Mouse (Mus musculus) left cerebral cortex, postnatal 36 days (tissue): Measurements from ENCODE around the gene Ptprm. TPM values are rescaled to one million over a fixed set of nuclear protein-coding genes. Genes with fewer than 3 reads are reported as not detected.

ENCODE experiments used
- DNase-seq, 2 experiments: peaks; one replicate each; pipeline ENCODE4 v3.0.0; 2021 to 2022; ENCODE audit warnings: low spot score in 2 of 2, mixed read lengths in 1 of 2
- intact Hi-C: fragments of 180-260 bp; cut with DNase I; formaldehyde crosslinking; loops from one replicate; pipeline ENCODE4 v1.15.1; 2025
- total RNA-seq, 2 experiments: library from RNA; stranded (reverse); gene quantifications; 2 replicates each; pipeline ENCODE4 v1.2.3; 2021

The Ptprm gene
- total RNA-seq, 2 experiments from 2014 or later: 34.1 to 41.6 TPM

DNA sequence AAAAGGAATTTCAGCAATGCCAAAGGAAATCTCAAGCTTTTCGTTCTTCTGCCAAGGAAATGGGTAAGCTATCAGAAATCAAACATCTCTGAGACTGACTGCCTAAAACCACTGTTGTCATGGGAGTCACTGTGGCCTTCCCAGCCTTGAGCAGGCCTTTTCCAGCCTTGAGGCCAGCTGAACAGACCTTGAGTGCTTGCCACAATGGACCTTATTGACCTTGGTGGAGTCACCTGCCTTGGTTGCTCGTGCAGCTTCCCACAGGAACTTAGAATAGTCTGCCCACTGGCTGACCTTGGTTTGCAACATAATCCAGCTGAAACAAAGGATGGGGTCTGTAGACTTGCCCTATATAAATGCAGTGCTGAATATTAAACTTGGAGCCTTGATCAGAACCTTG, 395.5 kb downstream of the Ptprm start:
- intact Hi-C loops: no loop called here
- no peak for DNase-seq

DNA sequence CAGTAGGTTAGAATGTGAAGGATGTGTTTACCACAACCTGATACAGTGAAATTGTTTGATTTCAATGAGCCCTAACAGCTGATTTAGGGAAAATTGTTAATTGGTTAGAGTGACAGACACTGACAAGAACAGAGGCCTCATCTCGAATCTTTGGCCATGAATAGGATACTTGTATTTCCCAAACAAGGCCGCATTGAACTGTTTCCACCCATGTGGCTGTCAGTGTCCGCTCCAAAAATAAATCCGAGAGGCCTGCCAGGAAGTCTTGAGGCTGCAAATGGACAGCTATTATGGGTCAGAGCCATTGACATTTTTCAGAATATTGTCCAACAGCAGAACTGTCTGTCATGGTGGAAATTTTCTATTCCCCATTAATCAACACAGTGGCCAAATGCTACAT, 409.8 kb downstream of the Ptprm start:
- DNase-seq: no peak
- intact Hi-C loops: no loop called here

DNA sequence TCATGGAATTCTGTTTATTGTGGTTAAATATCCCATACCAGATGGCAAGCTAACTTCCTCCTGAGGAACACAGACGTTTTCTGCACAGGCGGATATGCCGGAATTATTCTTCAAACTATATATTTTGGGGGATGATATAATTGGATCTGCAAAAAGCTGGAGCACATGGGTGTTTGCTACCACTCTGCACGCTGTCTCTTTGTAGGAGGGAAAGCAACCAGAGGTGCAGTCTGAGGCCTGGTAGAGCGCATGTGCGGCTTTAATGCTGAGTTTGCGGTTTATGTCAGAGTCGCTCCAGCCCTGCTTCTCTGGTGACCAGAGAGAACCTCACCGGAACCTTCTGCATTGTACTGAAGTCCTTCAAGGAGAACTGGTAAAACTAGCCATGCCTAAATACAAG, 410.7 kb downstream of the Ptprm start:
- intact Hi-C loops: loop anchor here (2.0 kb wide), 1 partner anchor 69 kb away; no protein-coding TSS in a partner anchor
- DNase-seq: peak; percentile 19 to 26

DNA sequence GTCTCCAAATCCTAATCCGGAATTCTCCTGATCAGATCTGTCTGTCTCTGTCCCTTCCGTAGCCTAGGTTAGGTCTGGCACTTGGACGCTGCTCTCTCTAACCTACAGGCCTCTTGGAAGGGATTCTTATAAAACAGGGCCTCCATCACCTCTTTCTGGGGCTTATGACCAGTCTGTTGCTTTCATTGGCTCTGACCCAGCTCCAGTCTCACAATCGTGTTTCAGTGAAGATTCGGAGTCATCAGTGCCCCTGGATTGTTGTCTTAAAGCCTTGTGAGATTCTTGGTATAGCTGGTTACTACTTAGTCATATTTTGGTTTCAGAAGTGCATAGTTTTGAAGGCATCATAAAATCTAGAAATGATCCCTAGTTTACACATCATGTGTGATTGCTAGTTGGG, 428.6 kb downstream of the Ptprm start:
- intact Hi-C loops: no loop called here

DNA sequence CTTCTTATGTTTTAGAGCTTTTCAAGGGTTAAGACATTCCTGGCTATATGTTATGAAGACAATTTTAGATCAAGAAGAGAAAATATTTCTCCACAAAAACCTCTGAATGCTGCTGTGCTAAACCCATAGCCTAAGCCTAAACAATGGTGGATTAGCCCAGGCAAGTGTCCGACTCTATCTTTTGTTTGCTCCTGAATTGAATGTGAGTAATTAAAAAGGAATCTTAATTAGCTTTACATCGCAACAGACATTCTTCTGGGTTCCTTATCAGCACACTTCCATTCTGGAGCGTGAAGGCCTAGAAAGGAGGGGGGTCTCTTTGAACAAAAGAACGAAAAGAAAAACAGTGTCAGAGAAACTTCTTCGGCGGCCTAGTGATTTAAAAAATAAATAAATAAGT, 439.6 kb downstream of the Ptprm start:
- DNase-seq: no peak
- intact Hi-C loops: no loop called here

More for the DNA sequence above, 428.6 kb downstream of the Ptprm start:
- DNase-seq: no peak

DNA sequence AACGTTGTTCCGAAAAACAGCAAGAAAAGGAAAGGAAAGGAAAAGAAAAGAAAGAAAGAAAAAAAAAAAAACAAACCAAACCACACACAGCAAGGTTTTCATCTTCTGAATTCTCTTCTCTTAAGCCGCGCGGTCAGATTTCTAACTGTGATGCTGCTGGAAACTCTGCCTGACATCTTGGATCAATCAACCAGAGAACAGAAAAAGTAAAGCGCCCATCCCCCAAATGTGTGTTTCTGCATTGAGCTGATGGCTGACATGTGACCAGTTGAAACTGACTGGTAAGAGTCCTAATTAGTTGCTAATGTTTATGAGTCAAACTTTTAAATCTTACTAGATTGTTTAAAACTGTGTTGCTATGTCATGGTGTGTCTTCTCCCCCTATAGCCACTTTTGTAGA, 441.7 kb downstream of the Ptprm start:
- DNase-seq: no peak

DNA sequence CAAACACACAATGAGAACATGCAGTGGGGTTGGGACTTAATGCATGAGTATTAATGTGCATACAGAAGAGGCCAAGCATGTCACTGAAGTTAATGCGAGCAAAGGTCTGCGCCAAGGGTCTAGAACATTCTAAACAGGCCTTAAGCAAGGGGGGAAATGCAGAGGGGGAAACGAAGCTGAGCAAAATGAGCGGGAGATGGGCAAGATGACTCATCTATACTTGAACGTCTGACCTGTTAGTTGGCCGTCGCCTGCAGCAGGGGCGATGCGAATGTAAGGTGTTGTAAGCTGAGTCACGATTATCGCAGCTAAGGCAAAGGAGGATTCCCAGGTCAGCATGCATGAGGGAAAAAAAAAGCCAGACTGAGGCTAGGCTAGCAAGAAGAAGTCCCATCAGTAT, 442.1 kb downstream of the Ptprm start:
- intact Hi-C loops: no loop called here

More for the DNA sequence above, 441.7 kb downstream of the Ptprm start:
- intact Hi-C loops: no loop called here

DNA sequence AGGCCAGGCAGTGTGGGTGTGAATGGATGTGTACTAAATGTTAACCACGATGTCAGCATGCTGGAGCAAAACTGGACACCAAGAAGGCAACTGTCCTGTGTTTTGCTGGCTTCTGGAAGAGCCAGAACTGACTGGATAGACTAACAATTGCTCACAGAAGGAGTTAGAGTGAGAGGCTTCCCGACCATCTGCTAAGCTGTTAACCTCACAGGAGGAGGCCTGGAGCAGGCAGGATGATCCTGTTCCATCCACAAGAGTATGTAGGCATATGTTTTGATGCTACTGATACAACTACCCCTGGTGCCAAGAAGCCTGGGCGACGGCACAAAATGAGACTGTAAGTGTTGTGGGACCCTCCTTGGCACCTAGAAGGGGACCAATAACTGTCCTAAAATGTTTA, 444.4 kb downstream of the Ptprm start:
- DNase-seq: no peak
- intact Hi-C loops: no loop called here

More for the DNA sequence above, 442.1 kb downstream of the Ptprm start:
- DNase-seq: no peak

DNA sequence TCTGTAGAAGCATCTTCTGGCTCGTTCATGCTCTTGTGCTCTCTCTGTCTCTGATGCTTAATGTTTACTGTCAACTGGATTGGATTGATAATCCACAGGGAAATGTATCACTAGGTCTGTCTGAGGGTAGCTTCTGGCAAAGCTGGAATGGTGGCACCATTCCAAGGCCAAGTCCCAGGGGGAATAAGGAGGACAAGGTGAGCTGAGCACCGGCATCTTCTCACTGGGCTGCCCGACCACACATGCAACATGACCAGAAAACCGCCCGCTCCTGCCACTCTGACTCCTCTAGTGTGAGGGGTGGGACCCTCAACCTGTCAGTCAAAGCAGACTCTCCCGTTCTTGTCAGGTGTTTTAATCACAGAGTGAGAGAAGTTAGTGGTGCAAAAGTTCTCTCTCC, 445.3 kb downstream of the Ptprm start:
- intact Hi-C loops: no loop called here

DNA sequence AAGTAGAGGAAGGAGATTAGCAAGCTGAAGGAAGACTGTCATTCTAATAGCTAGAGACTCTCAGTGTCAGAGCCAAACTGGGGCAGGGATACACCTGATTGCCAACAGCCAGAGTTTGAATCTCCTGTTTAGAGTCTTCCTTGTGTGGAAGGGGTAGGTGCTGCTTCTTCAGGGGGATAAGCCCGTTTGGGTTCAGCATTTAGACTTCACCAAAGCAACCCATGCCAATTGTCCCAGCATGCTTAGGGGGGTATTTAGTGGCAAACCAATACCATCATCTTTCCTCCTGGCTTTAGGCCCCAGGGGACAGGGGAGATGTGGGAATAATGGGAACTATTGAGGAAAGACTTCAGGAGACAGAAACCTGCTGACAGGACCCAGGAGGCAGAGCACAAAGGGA, 460.1 kb downstream of the Ptprm start:
- DNase-seq: no peak
- intact Hi-C loops: loop anchor here (10.0 kb wide), 1 partner anchor 569 kb away; no protein-coding TSS in a partner anchor

More for the DNA sequence above, 445.3 kb downstream of the Ptprm start:
- DNase-seq: no peak

DNA sequence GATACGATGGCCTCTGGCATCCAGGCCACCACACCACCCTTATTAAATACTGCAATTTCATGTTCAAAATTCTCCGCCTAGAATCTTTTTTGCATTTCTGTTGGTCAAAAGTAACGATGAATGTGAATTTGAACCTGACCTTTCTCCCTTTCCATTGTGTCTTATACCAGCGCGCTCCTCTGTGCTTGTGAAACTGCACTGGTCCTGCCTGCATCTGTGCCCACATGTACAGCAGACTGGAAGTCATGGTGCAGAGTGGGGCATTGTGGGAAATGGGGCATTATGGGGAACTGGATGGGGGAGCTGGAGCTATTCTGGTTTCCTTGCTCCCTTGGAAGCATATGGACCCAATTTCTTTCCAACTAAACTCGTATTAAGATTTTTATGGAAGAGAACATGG, 462.3 kb downstream of the Ptprm start:
- intact Hi-C loops: loop anchor here (10.0 kb wide), 1 partner anchor 567 kb away; no protein-coding TSS in a partner anchor
- DNase-seq: no peak

DNA sequence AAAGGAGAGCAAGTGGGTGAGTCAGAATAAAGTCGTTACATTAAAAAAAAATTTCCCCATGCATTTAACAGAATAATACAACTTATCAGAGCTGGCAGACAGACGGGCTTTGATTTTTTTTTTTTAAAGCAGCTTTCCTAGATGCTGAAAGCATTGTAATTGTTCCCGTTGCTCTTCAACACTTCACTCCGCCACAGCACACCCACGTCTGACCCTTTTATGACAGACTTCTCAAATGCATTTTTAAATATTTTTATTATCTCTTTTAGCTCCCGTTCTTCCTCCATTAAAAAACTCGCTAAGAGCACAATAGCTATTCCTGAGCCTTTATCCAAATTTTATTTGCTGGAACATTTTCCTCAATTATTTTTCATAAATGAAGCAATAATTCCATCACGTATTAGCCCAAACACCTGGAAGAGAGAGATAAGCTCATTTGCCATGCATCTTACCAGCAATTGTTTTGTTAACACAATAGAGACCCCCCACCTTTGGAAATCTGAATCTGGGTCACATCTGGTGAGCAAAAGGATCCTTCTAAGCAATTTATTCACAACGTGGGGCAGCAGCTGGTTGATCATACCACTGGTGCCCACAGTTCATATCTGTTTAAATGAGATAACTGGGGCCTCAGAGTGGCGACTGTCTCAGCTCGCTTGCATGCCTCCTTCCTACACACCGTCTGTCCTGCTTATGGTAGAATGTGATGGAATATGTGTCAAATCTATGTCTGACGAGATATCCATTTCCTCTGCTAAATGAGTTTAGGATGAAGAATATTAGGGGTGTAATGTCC, 463.0 kb downstream of the Ptprm start:
- no peak for DNase-seq
- intact Hi-C loops: loop anchor here (10.0 kb wide), 1 partner anchor 566 kb away; no protein-coding TSS in a partner anchor

DNA sequence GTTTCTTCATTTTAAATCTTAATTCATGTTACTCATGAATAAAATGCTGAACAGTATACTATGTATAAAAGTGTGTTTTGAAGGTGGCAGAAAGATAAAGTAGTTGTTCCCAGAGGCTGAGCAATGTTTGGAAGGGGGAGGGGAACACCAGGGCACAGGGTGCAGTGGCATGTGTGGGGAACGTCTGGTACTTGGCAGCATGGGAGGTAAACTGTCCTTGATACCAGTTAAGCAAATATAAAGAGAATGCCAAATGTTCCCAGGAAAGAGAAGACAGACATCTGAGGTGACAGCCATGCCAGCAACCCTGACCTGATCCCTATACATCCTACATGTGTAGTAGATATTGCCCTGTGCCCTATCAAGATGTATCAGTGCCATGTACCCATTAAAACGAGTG, 472.0 kb downstream of the Ptprm start:
- intact Hi-C loops: no loop called here
- no peak for DNase-seq

DNA sequence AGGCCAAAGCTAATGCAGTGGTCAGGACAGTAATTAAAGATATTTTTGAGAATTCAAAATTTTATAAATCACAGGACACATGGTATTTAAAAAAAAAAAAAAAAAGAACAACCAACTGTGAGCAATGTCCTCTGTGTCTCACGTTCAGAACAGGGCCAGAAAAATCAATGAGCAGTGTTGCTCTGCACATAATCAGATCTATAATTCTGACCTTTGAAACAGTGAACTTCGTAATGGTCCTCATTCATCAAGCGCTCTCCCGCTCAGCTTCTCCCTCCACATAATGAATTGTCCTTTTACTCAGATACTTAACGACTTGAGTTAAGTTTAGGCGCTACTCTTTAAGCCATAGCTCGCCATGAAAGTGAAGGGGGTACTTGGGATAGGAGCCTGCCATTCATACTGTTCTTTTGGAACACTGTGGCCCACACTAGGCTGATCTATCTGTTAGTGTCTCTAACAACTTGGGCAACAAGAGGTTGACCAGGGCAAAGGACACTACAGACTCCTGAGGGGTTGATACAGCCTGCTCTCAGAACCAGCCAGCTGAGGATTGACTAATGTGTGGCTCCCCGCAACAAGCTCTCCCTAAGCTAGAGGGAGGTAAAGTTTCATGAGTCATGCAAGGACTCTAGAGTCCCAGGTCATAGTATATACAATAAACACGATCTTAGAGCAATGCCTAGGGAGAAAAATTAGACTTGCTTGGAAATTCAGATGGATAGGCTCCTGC, 473.1 kb downstream of the Ptprm start:
- DNase-seq: no peak
- intact Hi-C loops: no loop called here

DNA sequence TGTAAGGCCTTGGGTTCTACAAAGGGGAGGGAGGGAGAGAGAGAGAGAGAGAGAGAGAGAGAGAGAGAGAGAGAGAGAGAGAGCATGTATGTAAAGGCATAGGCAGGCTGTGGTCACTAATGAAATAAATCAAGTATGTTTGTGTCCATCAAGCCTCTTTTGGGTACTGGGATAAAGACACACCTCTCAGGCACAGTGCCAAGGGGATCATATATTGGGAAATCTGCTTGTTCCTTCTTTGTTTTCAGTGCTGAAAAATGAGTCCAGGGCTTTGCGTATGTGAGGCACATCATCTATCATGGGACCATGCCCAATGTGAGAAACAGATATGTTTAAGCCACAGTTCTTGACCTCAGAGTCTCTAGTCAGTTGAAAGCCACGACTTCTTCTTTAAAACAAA, 475.1 kb downstream of the Ptprm start:
- intact Hi-C loops: no loop called here
- DNase-seq: no peak

DNA sequence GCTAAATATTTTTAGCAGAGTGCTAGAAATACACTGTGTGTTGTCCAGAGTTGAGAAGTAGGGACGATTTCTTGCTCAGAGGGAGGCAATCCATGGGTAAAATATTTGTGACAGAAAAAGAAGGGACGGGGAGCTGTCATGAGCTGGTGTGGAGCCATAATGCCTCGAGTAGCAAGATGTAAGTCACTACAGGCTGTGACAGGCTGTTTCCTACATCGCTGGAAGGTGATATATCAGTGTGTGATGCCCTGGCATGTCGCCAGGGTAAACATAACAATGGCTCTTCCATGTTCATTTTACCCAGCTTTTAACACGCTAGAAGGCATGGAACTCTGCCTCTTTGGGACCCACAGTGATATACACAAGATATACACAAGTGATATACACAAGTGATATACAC, 476.7 kb downstream of the Ptprm start:
- DNase-seq: no peak
- intact Hi-C loops: no loop called here

DNA sequence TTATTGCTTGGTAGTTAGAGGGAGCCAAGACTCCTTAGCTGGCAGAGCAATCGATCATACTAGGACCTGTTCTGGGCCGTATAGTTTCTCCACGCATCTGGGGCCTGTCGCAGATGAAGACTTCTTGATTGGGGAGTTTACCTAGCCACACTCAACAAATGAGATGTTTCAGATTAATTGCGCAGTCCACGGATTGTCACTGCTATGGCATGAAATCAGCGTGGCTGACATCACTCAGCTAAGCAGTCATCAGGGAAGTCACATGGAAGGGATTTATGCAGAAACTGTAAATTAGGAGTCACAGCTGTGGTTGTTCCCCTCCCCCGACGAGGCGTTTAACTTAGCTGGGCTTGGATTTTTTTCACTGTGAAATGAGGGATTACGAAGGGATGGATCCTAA, 479.4 kb downstream of the Ptprm start:
- intact Hi-C loops: no loop called here
- no peak for DNase-seq

DNA sequence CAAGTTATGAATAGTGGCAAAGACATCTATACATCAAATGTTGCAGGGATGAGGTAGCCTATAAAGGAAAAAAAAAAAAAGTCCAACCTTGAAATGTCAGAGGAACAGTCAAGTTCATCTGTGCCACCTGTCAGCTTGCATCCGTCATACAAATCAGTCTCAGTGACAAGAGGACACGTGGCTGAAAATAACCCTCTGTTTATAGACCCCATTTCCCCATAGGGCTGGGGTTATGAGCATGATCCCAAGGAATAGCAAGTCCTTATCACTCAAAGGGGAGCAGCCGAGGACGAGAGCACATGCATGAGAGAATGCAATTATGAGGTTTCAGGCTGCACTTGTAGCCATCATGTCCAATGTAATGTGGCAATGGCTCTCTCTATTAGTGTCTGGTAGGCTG, 482.9 kb downstream of the Ptprm start:
- intact Hi-C loops: no loop called here

DNA sequence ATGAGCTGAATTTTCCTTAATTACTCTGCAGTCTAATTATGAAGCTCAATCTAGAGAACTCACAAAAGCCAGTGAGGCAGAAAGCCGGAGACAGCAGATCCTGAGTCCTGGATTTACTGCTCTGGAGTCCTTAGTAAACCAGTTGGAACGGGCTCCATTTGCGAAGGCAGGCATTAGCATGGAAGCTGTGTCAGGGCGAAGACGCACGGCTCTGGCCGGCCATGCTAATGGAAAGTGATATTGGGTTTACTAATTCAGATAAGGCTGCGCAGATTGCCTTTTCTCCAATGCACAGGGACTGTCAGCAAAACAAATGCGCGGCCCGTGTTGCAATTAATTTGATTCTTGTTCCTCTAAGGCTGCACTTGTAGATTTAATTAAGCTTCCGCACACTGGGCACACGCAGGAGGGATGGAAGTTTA, 484.7 kb downstream of the Ptprm start:
- intact Hi-C loops: no loop called here
- DNase-seq: peak in 1 of 2 experiments; percentile 11

More for the DNA sequence above, 482.9 kb downstream of the Ptprm start:
- no peak for DNase-seq

DNA sequence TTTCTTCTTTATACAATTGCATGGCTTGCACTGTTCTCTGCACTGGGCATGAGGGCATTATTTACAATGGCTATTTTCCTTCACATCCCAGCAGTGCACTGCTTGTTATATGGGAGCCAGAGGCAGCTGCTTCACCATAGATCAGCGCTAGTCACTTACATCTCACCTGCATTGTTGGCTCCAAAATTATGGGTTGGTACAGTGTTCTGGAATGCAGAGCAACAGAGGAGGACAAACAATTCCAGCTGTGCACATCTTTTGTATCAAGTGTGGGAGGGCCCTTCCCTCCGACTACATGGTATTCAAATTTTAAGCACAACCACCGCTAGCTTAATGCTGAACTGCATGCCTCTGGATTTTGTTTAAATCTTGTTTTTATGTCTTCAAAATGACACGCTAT, 489.8 kb downstream of the Ptprm start:
- DNase-seq: no peak
- intact Hi-C loops: no loop called here

DNA sequence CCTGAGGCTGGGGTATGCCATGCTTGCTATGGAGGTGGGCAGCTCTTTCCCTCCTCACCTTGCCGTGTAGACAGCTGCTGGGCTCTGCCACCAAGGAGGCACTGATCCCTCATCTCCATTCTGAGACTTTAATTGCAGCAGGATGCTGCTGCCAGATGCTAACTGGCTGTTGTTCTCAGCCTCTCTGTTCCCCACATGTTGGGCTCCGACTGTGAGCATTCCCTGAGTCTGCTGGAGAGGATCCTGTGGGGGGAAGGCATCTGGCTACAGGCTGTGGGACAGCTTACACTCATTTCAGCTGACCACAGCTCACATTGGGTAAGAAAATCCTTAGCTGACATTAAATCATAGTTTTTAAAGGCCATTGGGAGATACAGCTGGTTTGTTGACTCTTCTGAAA, 492.7 kb downstream of the Ptprm start:
- intact Hi-C loops: no loop called here

More for the DNA sequence above, 492.7 kb downstream of the Ptprm start:
- no peak for DNase-seq
